Mouse (Mus musculus): ENCODE measurements at regions not wholly inside any gene's neighbourhood (a gene's known extent, or its start where the extent isn't known, plus 50 kb on each side); places are given as distances from the start of the nearest gene placed in this dataset.

- no peak for DNase-seq
These were observed 372.0 kb downstream of the Cdh11 start for GRCm38 (mm10) chr8:102413446-102413845.

- no peak for DNase-seq
These were observed 397.9 kb downstream of the Cdh11 start for GRCm38 (mm10) chr8:102387591-102387990.

GRCm38 (mm10) chr8:102345392-102345791 lies 440.1 kb downstream of the Cdh11 start:
- no peak for DNase-seq

- peak; percentile 2 for DNase-seq
These were observed 452.9 kb downstream of the Cdh11 start for GRCm38 (mm10) chr8:102332511-102332910.

- DNase-seq, result no peak
These were observed 454.3 kb downstream of the Cdh11 start for GRCm38 (mm10) chr8:102331151-102331550.

GRCm38 (mm10) chr8:102329955-102330354 lies 455.5 kb downstream of the Cdh11 start:
- DNase-seq, result no peak
